Mouse (Mus musculus) gastrocnemius, postnatal 4 days (tissue): Measurements from ENCODE around the gene Nup37. TPM values are rescaled to one million over a fixed set of nuclear protein-coding genes. Genes with fewer than 3 reads are reported as not detected.

Source experiments
- DNase-seq, 2 experiments: peaks; one replicate each; pipeline ENCODE4 v3.0.0; 2021 to 2022; ENCODE audit warnings: low spot score in 2 of 2, mixed read lengths in 2 of 2
- total RNA-seq, 2 experiments: library from RNA; stranded (reverse); gene quantifications; 2 replicates each; pipeline ENCODE4 v1.2.3; 2021

Nup37 gene
- total RNA-seq, 2 experiments from 2014 or later: 10.2 to 14.1 TPM

- no peak for DNase-seq
Observed at GRCm38 (mm10) chr10:88225421-88225820, 78.6 kb downstream of the Nup37 start.

GRCm38 (mm10) chr10:88227962-88228361 lies 81.2 kb downstream of the Nup37 start:
- no peak for DNase-seq

Other genes with a start within 250 kb of the Nup37 start
- not detected for gene Pmch, start 55.9 kb upstream of the Nup37 start, total RNA-seq
- 1 to 10 TPM; 3.2 to 3.7 TPM for gene Parpbp, start 51 bp upstream of the Nup37 start, total RNA-seq
- 10 to 100 TPM; 44.9 to 48.7 TPM for gene Washc3, start 54.1 kb downstream of the Nup37 start, total RNA-seq
- gene Dram1, start 232.1 kb downstream of the Nup37 start, total RNA-seq: 1 to 10 TPM; 4.2 to 4.9 TPM
- gene Gnptab, start 232.1 kb downstream of the Nup37 start, total RNA-seq: 10 to 100 TPM; 14.7 to 14.9 TPM